Mouse (Mus musculus) hindbrain, postnatal 0 days (tissue): ENCODE measurements around the gene Maea. TPM values are rescaled to one million over a fixed set of nuclear protein-coding genes. Genes with fewer than 3 reads are reported as not detected.

ENCODE experiments used
- ATAC-seq: fragments of 200-750 bp; cut with Nextera tagmentation; 2 replicates; pipeline ENCODE4 v1.8.0; 2017; ENCODE audit warnings: mild to moderate bottlenecking, moderate TSS enrichment, moderate library complexity
- DNase-seq: peaks from one replicate; pipeline ENCODE4 v3.0.0-alpha.2; 2015; ENCODE audit warnings: low spot score
- H3K27ac ChIP-seq: fragments of 300-500 bp; sonication (generic); 2 replicates; pipeline ENCODE4 v1.5.1; 2014; ENCODE audit warnings: mild to moderate bottlenecking
- H3K27me3 ChIP-seq: fragments of 300-500 bp; sonication (generic); 2 replicates; pipeline ENCODE4 v1.6.1; 2014; ENCODE audit warnings: low read length, mixed read lengths; ENCODE audit not compliant: insufficient read depth
- H3K36me3 ChIP-seq: fragments of 300-500 bp; sonication (generic); 2 replicates; pipeline ENCODE4 v1.6.1; 2014; ENCODE audit warnings: low read length, mixed read lengths; ENCODE audit not compliant: insufficient read depth
- H3K4me1 ChIP-seq: fragments of 300-500 bp; sonication (generic); 2 replicates; pipeline ENCODE4 v1.6.1; 2014; ENCODE audit warnings: antibody characterized with exemption, low read length, mixed read lengths; ENCODE audit not compliant: insufficient read depth
- H3K4me2 ChIP-seq: fragments of 300-500 bp; sonication (generic); 2 replicates; pipeline ENCODE4 v1.6.1; 2014; ENCODE audit warnings: low read depth, mild to moderate bottlenecking, low read length, moderate library complexity, mixed read lengths
- H3K4me3 ChIP-seq: fragments of 300-500 bp; sonication (generic); 2 replicates; pipeline ENCODE4 v1.5.1; 2014; ENCODE audit warnings: low read length
- H3K9ac ChIP-seq: fragments of 300-500 bp; sonication (generic); replicated peaks from 2 replicates; pipeline ENCODE4 v1.6.1; 2014; ENCODE audit warnings: mild to moderate bottlenecking, low read length, moderate library complexity, mixed read lengths
- H3K9me3 ChIP-seq: fragments of 300-500 bp; sonication (generic); 2 replicates; pipeline ENCODE4 v1.6.1; 2016; ENCODE audit warnings: low read length, mixed read lengths
- CTCF ChIP-seq: IDR thresholded peaks from 2 replicates; pipeline ENCODE4 v1.5.1; 2016; ENCODE audit warnings: antibody characterized with exemption, control low read depth, low read depth
- WGBS: fragments of 180-500 bp; shearing (Covaris S2); extraction: QIAGEN DNeasy Blood & Tissue Kit; methylation state at CpG from one replicate; pipeline ENCODE4 v1.1.7; 2014; 5-methylcytosine and 5-hydroxymethylcytosine counted together
- polyA plus RNA-seq: library from polyadenylated mRNA; unstranded; fragments of >200 nt; fragmentation: Nextera tagmentation; extraction: Ambion mirVana; gene quantifications from 2 replicates; pipeline ENCODE4 v1.2.1, GENCODE M21; 2015
- total RNA-seq: library from RNA; depleted of rRNA; stranded (reverse); fragments of >200 nt; gene quantifications from 2 replicates; pipeline ENCODE4 v1.2.3, GENCODE M21; 2014

The Maea gene
- total and polyA plus RNA-seq, 2 experiments from 2014 or later = 127 to 131 TPM

DNA sequence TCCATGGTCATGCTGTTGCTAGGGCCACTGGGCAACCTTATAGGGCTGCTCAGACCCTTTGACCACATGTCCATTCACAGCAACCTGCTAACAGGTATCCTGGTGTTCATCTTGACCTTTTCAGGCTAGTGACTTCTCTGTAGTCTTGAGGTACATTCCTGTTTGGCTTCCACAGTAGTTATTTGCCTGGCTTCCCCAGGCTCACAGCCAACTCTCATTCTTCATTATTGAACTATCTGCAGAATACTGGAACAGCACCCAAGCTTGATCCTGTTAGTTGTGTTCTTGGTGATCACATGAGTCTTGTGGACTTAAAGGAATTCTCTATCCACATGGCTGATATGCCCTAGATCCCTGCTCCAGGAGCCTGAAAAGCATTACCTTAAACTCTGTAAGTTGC lies 8.3 kb downstream of the Maea start:
- ATAC-seq (no peak), DNase-seq (no peak)
- Histone ChIP-seq H3K9me3 (no peaks in the 10 kb centered on the region), H3K36me3 (0 out of 2 replicates have a peak, but pooled peaks cover 4% of the 10 kb centered on the region), H3K4me1 (no peaks in the 10 kb centered on the region), H3K4me2 (no peak overlapping the region), H3K27me3 (no peaks in the 10 kb centered on the region), H3K9ac (no peak overlapping the region), H3K4me3 (no peak overlapping the region), H3K27ac (no peak overlapping the region)
- no peak for TF ChIP-seq CTCF

DNA sequence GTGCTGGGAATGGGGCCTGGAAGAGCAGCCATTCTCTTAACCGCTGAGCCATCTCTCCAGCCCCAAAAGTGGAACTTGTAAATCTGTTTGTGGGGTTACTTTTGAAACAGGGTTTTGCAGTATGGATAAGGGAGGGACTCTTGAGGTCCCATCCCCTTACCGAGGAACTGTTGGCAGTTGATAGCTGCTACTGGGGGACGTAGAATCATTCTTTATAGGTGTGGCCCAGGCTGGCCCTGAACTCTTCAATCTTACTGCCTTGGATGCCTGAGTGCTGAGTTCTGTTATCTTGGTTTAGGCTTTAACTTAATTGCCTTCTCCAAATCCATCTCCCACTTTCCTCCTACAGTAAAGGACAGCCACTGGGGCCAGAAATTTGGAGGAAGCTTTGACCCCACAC lies 8.8 kb downstream of the Maea start:
- Histone ChIP-seq H3K4me2 (no peak overlapping the region), H3K27ac (no peak overlapping the region), H3K9ac (no peak overlapping the region), H3K4me3 (no peak overlapping the region), H3K9me3 (no peaks in the 10 kb centered on the region), H3K4me1 (no peaks in the 10 kb centered on the region), H3K36me3 (0 out of 2 replicates have a peak, but pooled peaks cover 4% of the 10 kb centered on the region), H3K27me3 (no peaks in the 10 kb centered on the region)
- DNase-seq = no peak
- no peak for ATAC-seq
- TF ChIP-seq CTCF = no peak
- WGBS = 92% methylated on average over 3 of the region's 3 CpGs

GRCm38 (mm10) chr5:33347620-33348019 lies 12.3 kb downstream of the Maea start:
- H3K4me1 ChIP-seq = no peaks in the 10 kb centered on the region

GRCm38 (mm10) chr5:33349205-33349604 lies 13.9 kb downstream of the Maea start:
- Histone ChIP-seq H3K4me2 (no peak overlapping the region), H3K4me3 (no peak overlapping the region), H3K9ac (no peak overlapping the region), H3K36me3 (0 out of 2 replicates have a peak, but pooled peaks cover 3% of the 10 kb centered on the region), H3K9me3 (no peaks in the 10 kb centered on the region), H3K27ac (no peak overlapping the region), H3K4me1 (no peaks in the 10 kb centered on the region), H3K27me3 (no peaks in the 10 kb centered on the region)
- 98% methylated on average over 5 of the region's 5 CpGs for WGBS
- DNase-seq = no peak
- no peak for ATAC-seq
- no peak for TF ChIP-seq CTCF

More at GRCm38 (mm10) chr5:33347620-33348019, 12.3 kb downstream of the Maea start:
- H3K9me3 ChIP-seq = no peaks in the 10 kb centered on the region
- no peak overlapping the region for H3K4me3 ChIP-seq
- H3K9ac ChIP-seq = no peak overlapping the region
- H3K4me2 ChIP-seq = no peak overlapping the region
- H3K27ac ChIP-seq = no peak overlapping the region
- 0 out of 2 replicates have a peak, but pooled peaks cover 4% of the 10 kb centered on the region for H3K36me3 ChIP-seq
- 72% methylated on average over 3 of the region's 3 CpGs for WGBS
- no peak for DNase-seq
- H3K27me3 ChIP-seq = no peaks in the 10 kb centered on the region
- TF ChIP-seq CTCF = no peak
- no peak for ATAC-seq

- H3K27ac ChIP-seq = no peak overlapping the region
- WGBS = 71% methylated on average over 4 of the region's 4 CpGs
- ATAC-seq = no peak
These were observed 14.4 kb downstream of the Maea start for GRCm38 (mm10) chr5:33349706-33350105.

GRCm38 (mm10) chr5:33351556-33352272 lies 16.4 kb downstream of the Maea start:
- no peak overlapping the region for H3K27ac ChIP-seq
- 92% methylated on average over 3 of the region's 3 CpGs for WGBS
- H3K27me3 ChIP-seq = no peaks in the 10 kb centered on the region
- no peak for ATAC-seq
- H3K36me3 ChIP-seq = no peaks in the 10 kb centered on the region
- H3K4me3 ChIP-seq = no peak overlapping the region
- no peaks in the 10 kb centered on the region for H3K4me1 ChIP-seq
- H3K9me3 ChIP-seq = no peaks in the 10 kb centered on the region
- no peak overlapping the region for H3K4me2 ChIP-seq
- no peak overlapping the region for H3K9ac ChIP-seq
- DNase-seq = no peak
- TF ChIP-seq CTCF = no peak

More at GRCm38 (mm10) chr5:33349706-33350105, 14.4 kb downstream of the Maea start:
- DNase-seq = no peak
- no peaks in the 10 kb centered on the region for H3K36me3 ChIP-seq
- no peaks in the 10 kb centered on the region for H3K4me1 ChIP-seq
- H3K27me3 ChIP-seq = no peaks in the 10 kb centered on the region
- no peak overlapping the region for H3K4me3 ChIP-seq
- H3K4me2 ChIP-seq = no peak overlapping the region
- no peak for TF ChIP-seq CTCF
- no peaks in the 10 kb centered on the region for H3K9me3 ChIP-seq
- H3K9ac ChIP-seq = no peak overlapping the region

DNA sequence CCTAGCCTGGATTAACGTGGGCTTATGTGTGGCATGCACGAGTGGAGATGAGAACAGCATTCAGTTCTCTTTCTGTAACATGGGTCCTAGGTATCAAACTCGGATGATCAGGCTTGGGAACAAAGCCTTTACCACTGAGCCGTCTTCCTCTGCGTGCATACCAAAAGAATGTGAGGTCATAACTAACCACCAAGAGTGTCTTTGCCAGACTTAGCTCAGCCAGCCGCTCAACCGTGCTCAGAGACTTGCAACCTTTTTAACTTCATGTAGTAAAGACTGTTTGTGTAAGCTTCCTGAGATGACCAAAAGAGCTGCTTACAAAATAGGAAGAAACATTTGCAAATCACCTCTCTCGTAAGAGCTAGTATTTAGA lies 16.9 kb downstream of the Maea start:
- no peaks in the 10 kb centered on the region for H3K9me3 ChIP-seq
- no peaks in the 10 kb centered on the region for H3K4me1 ChIP-seq
- H3K36me3 ChIP-seq = no peaks in the 10 kb centered on the region
- no peak overlapping the region for H3K4me3 ChIP-seq
- H3K27ac ChIP-seq = no peak overlapping the region
- H3K4me2 ChIP-seq = no peak overlapping the region
- WGBS = 75% methylated on average over 8 of the region's 8 CpGs
- H3K9ac ChIP-seq = no peak overlapping the region
- TF ChIP-seq CTCF = no peak
- DNase-seq (no peak), ATAC-seq (no peak)
- H3K27me3 ChIP-seq = no peaks in the 10 kb centered on the region
